Mouse (Mus musculus) thymus, postnatal 10 days (tissue): Measurements from ENCODE around the gene Etl4.
"Not testable (repeated sequence)": the region's sequence is repeated elsewhere in the genome, so short reads cannot be mapped to it uniquely, and the experiment has no call there.

ENCODE experiments used
- DNase-seq, 2 experiments: peaks; one replicate each; pipeline ENCODE4 v3.0.0; 2021; ENCODE audit warnings: low spot score in 2 of 2

The Etl4 gene

GRCm38 (mm10) chr2:20654058-20654457 is 744.5 kb downstream of the Etl4 start:
- no peak for DNase-seq

- DNase-seq = no peak
Observed at GRCm38 (mm10) chr2:20654598-20655340, 745.2 kb downstream of the Etl4 start.

GRCm38 (mm10) chr2:20655341-20655612 is 745.7 kb downstream of the Etl4 start:
- DNase-seq = no peak

GRCm38 (mm10) chr2:20657856-20658255 is 748.3 kb downstream of the Etl4 start:
- DNase-seq = no peak

GRCm38 (mm10) chr2:20661841-20662240 is 752.3 kb downstream of the Etl4 start:
- no peak for DNase-seq

- no peak for DNase-seq
Observed at GRCm38 (mm10) chr2:20662696-20663095, 753.1 kb downstream of the Etl4 start.

GRCm38 (mm10) chr2:20665309-20665971 is 755.9 kb downstream of the Etl4 start:
- no peak for DNase-seq

- no peak for DNase-seq
Observed at GRCm38 (mm10) chr2:20666051-20666478, 756.5 kb downstream of the Etl4 start.

- DNase-seq = no peak
Observed at GRCm38 (mm10) chr2:20667876-20668275, 758.3 kb downstream of the Etl4 start.

GRCm38 (mm10) chr2:20668276-20669030 is 758.9 kb downstream of the Etl4 start:
- DNase-seq = not testable (repeated sequence)

- no peak for DNase-seq
Observed at GRCm38 (mm10) chr2:20669367-20669766, 759.8 kb downstream of the Etl4 start.

GRCm38 (mm10) chr2:20671546-20672255 is 762.1 kb downstream of the Etl4 start:
- no peak for DNase-seq

- DNase-seq = no peak
Observed at GRCm38 (mm10) chr2:20672281-20672680, 762.7 kb downstream of the Etl4 start.

- DNase-seq = no peak
Observed at GRCm38 (mm10) chr2:20672803-20673603, 763.4 kb downstream of the Etl4 start.

- DNase-seq = no peak
Observed at GRCm38 (mm10) chr2:20676379-20676778, 766.8 kb downstream of the Etl4 start.

- no peak for DNase-seq
Observed at GRCm38 (mm10) chr2:20678793-20679192, 769.2 kb downstream of the Etl4 start.

GRCm38 (mm10) chr2:20682203-20682602 is 772.6 kb downstream of the Etl4 start:
- not testable (repeated sequence) for DNase-seq

- no peak for DNase-seq
Observed at GRCm38 (mm10) chr2:20689389-20689788, 779.8 kb downstream of the Etl4 start.

GRCm38 (mm10) chr2:20692898-20693297 is 783.3 kb downstream of the Etl4 start:
- no peak for DNase-seq

- DNase-seq = no peak
Observed at GRCm38 (mm10) chr2:20693772-20694171, 784.2 kb downstream of the Etl4 start.

- no peak for DNase-seq
Observed at GRCm38 (mm10) chr2:20697719-20698118, 788.1 kb downstream of the Etl4 start.
